Mouse (Mus musculus) liver, postnatal 0 days (tissue): ENCODE results near the gene Tmprss11c. TPM values are rescaled to one million over a fixed set of nuclear protein-coding genes. Genes with fewer than 3 reads are reported as not detected.

Source experiments
- ATAC-seq: fragments of 200-750 bp; cut with Nextera tagmentation; 2 replicates; pipeline ENCODE4 v1.8.0; 2017; ENCODE audit warnings: mild to moderate bottlenecking, moderate library complexity
- DNase-seq: peaks from one replicate; pipeline ENCODE4 v3.0.0-alpha.2; 2016
- H3K27ac ChIP-seq: fragments of 300-500 bp; sonication (generic); 2 replicates; pipeline ENCODE4 v1.5.1; 2014; ENCODE audit warnings: antibody characterized with exemption, moderate library complexity, mild to moderate bottlenecking, low read depth
- H3K27me3 ChIP-seq: fragments of 300-500 bp; sonication (generic); 2 replicates; pipeline ENCODE4 v1.6.1; 2014; ENCODE audit warnings: low read length, control low read depth, mixed read lengths; ENCODE audit not compliant: insufficient read depth
- H3K36me3 ChIP-seq: fragments of 300-500 bp; sonication (generic); replicated peaks from 2 replicates; pipeline ENCODE4 v1.6.1; 2014; ENCODE audit warnings: mild to moderate bottlenecking, control low read depth, low read length, moderate library complexity, mixed read lengths; ENCODE audit not compliant: insufficient read depth
- H3K4me1 ChIP-seq: fragments of 300-500 bp; sonication (generic); 2 replicates; pipeline ENCODE4 v1.6.1; 2014; ENCODE audit warnings: antibody characterized with exemption, mild to moderate bottlenecking, control low read depth; ENCODE audit not compliant: insufficient read depth
- H3K4me2 ChIP-seq: fragments of 300-500 bp; sonication (generic); 2 replicates; pipeline ENCODE4 v1.6.1; 2014; ENCODE audit warnings: low read depth, mild to moderate bottlenecking, low read length, moderate library complexity, mixed read lengths
- H3K4me3 ChIP-seq: fragments of 300-500 bp; sonication (generic); 2 replicates; pipeline ENCODE4 v1.5.1; 2014; ENCODE audit warnings: low read depth, low read length
- H3K9ac ChIP-seq: fragments of 300-500 bp; sonication (generic); replicated peaks from 2 replicates; pipeline ENCODE4 v1.6.1; 2014; ENCODE audit warnings: mild to moderate bottlenecking, moderate library complexity
- H3K9me3 ChIP-seq: fragments of 300-500 bp; sonication (generic); 2 replicates; pipeline ENCODE4 v1.6.1; 2016; ENCODE audit warnings: mild to moderate bottlenecking, control low read depth, low read length, mixed read lengths
- CTCF ChIP-seq: sonication (generic); IDR thresholded peaks from 2 replicates; pipeline ENCODE4 v1.5.1; 2016; ENCODE audit warnings: antibody characterized with exemption, low read depth
- EP300 ChIP-seq: IDR thresholded peaks from 2 replicates; pipeline ENCODE4 v1.6.1; 2016; ENCODE audit warnings: antibody characterized with exemption, low read depth, mild to moderate bottlenecking
- WGBS: fragments of 180-500 bp; shearing (Covaris S2); extraction: QIAGEN DNeasy Blood & Tissue Kit; methylation state at CpG from one replicate; pipeline ENCODE4 v1.1.7; 2014; ENCODE audit not compliant: insufficient replicate concordance; 5-methylcytosine and 5-hydroxymethylcytosine counted together
- polyA plus RNA-seq: library from polyadenylated mRNA; unstranded; fragments of >200 nt; fragmentation: Nextera tagmentation; extraction: Ambion mirVana; gene quantifications from 2 replicates; pipeline ENCODE4 v1.2.1, GENCODE M21; 2015

The Tmprss11c gene
- polyA plus RNA-seq, 1 experiment from 2014 or later = not detected

DNA sequence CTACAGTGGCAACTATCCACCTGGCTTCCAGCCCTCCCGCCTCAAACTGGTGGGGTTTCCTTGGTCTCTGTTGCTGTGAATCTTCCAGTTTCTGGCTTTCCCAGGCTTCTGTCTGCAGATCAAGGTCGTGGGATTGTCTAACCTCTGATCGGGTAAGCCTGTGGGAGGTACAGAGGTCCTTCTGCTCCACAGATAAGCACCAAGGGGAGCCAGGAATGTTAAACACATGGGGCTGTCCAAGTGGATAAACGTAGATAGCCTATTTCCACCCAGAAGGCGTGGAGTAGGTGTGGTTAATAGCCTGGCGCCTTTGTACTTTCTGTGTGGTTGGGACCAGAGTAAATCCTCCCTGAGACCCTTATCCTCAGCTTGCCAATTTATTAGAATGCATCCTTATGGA is 101.7 kb downstream of the Tmprss11c start:
- no peaks in the 10 kb centered on the region for H3K4me1 ChIP-seq
- no peak overlapping the region for H3K9ac ChIP-seq
- H3K36me3 ChIP-seq = no peaks in the 10 kb centered on the region
- no peak overlapping the region for H3K4me2 ChIP-seq
- no peaks in the 10 kb centered on the region for H3K27me3 ChIP-seq
- DNase-seq = no peak
- no peak overlapping the region for H3K4me3 ChIP-seq
- H3K27ac ChIP-seq = no peak overlapping the region
- WGBS = 56% methylated on average over 6 of the region's 6 CpGs
- H3K9me3 ChIP-seq = no peaks in the 10 kb centered on the region
- no peak for ATAC-seq
- no peak for TF ChIP-seq EP300
- TF ChIP-seq CTCF = no peak

Other genes with a start within 250 kb of the Tmprss11c start
- 7.1 and 8.8 TPM in 2 replicates for gene Cenpc1, start 223.7 kb downstream of the Tmprss11c start, polyA plus RNA-seq
- gene Stap1, start 217.6 kb downstream of the Tmprss11c start, polyA plus RNA-seq = 3.9 and 4.1 TPM in 2 replicates
- 1.9 and 2.0 TPM in 2 replicates for gene Uba6, start 116.5 kb downstream of the Tmprss11c start, polyA plus RNA-seq
- not detected in 2 replicates for gene Gnrhr, start 91.4 kb downstream of the Tmprss11c start, polyA plus RNA-seq
- not detected in 2 replicates for gene Tmprss11d, start 84.1 kb upstream of the Tmprss11c start, polyA plus RNA-seq
- gene Tmprss11a, start 179.7 kb upstream of the Tmprss11c start, polyA plus RNA-seq = not detected in 2 replicates
- gene Tmprss11g, start 229.3 kb upstream of the Tmprss11c start, polyA plus RNA-seq = not detected in 2 replicates